Mouse (Mus musculus) cerebellum, postnatal 10 days (tissue): ENCODE data around the gene Zbtb34.

ENCODE experiments used
- DNase-seq, 2 experiments: peaks; one replicate each; pipeline ENCODE4 v3.0.0; 2021; ENCODE audit warnings: mixed read lengths in 2 of 2

Gene Zbtb34

DNA sequence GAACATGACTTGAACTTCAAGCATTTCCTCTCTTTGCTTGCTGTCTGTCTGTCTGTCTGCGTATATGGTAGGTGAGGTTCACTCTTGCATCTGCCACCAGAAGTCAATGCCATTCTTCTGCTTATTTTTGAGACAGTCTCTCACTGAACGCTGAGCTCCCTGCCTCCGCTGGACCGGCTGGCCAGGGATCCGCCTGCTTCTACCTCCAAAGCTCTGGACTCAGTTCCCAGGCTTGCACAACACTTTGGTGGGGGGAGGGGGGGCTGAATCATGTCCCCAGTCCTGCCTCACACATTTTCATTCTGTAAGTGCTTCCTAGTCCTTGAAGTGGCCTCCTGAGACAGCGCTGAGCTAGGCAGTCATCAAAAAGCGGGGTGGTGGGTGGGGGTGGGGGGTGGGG lies 32.0 kb downstream of the Zbtb34 start:
- DNase-seq, result no peak

DNA sequence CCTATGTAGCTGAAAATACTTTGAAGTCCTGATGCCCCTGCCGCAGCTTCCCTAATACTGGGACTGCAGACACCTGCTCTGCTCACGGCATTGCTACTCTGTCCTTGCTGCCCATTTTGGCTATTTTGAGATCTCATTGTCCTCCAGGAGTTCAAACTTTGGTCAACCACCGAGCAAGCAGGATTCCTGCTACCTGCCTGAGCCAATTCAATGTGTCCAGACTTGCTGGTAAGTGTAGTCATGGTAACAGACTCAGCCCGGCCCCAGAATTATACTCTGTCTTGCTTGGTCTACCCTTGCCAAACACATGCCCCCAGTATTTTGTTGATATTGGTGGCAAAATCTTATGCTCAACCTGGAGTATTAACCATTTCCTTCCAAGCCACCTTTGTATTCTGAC lies 34.1 kb downstream of the Zbtb34 start:
- DNase-seq, result no peak

DNA sequence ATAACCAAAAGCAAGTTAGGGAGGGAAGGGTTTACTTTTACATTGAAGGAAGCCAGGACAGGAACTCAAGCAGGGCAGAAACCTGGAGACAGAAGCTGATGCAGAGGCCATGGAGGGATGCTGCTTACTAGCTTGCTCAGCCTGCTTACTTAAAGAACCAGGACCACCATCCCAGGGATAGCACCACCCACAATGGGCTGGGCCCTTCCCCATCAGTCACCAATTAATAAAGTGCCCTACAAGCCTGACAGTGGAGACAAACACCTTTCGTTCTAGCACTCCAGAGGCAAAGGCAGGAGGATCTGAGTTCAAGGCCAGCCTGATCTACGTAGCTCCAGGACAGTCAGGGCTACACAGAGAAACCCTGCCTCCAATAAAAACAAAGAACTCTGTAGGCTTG lies 36.1 kb downstream of the Zbtb34 start:
- no peak for DNase-seq

- DNase-seq, result peak; percentile 87 to 88
Measured at GRCm38 (mm10) chr2:33393951-33394635, 37.0 kb downstream of the Zbtb34 start.

GRCm38 (mm10) chr2:33393021-33393420 lies 38.1 kb downstream of the Zbtb34 start:
- DNase-seq, result no peak

DNA sequence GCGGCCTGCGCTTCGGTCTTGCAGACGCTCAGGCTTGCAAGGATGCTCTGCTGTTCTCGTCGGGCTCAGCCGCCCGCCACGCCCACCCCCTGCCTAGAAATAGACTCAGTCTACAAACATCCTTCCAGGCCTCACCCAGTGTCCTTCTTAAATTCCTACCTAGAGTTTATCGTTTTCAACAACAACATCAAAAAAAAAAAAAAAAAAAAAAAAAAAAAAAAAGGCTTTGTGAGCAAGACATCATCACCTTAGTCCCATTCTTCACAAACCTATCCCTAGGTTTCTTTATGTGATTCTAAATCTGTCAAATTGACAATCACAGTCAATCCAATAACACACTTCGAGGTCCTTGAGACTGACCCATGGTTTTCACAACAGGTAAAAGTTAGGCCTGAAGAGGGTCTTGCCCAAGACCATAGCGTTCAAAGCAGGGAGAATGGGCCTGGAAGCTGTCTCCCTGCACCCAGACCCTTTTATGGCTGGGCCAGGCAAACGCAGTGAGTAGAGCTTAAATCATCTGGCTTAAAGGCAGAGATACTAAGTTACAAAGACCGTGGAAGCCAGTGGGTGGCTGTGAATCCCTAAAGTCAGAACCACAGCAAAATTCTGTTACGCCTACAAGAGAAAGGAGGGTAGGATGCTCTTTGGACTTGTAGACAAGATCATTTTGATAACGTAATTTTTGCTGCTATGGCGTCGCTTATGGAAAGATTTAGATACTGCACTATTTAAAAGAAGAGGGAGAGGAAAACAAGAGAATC lies 59.3 kb downstream of the Zbtb34 start:
- no peak for DNase-seq

GRCm38 (mm10) chr2:33370777-33371647 lies 60.1 kb downstream of the Zbtb34 start, which contains the start of gene Ralgps1:
Gene Ralgps1 (minus strand): TSS chr2:33371486.
- DNase-seq, result peak; percentile 99

DNA sequence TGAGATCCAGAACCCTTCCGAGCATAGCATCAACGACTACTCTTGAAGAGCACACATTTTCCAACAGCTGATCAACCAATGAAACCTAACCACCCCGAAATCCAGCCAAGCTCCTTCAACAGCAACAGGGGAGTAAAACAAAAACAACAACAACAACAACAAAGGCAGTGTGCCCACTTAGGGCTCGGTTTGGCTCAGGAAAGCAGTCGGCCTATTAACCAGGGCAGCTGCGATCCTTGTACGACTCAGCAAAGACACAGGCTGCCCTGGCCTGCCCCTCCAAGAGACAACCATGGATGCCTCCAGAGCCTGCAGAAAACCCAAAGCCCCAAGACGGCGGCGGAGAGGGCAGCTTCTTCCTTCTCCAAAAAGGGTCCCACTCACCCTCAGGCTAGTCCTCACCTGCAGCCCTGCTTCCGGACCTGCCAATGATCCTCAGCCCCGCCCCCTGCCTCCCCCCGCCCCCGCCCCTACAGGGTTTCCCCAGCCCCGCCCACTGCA lies 60.8 kb downstream of the Zbtb34 start:
- no peak for DNase-seq

- no peak for DNase-seq
Measured at GRCm38 (mm10) chr2:33369453-33369852, 61.7 kb downstream of the Zbtb34 start.

GRCm38 (mm10) chr2:33368486-33368885 lies 62.6 kb downstream of the Zbtb34 start:
- no peak for DNase-seq

DNA sequence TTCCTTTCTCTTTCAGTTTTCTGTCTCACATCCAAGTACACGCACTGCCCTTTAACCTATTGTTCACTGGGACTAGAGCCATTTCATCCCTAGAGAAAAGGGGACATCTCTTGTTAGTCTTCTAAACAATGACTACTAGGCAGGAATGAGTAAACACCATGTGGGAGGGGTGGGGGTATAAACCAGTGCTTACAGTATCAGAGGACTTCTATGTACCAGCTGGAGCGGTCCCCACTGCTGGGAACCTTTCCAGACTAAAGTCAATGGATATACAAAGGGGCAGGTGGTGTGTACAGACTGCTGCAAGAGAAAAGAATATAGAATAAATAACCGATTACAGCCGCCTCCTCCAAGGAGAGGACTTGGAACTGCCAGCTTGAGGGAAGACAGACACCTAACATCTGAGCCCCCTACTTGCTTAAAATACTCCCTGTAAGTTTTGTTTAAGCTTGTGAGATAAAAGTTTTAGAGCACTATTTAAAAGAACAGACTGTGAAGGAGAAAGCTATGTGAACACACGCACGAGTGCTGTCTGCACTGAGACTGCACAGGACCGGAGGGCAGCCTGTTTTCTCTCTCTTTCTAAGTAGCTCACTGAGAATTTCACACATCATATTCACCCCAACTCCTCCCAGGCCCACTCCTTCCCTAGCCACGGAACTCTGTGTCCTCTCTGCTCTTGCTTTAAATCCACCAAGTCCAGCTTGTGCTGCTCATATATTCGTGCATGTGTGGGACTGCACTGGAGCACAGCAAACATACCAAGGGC lies 65.2 kb downstream of the Zbtb34 start:
- DNase-seq, result peak in 1 of 2 experiments; percentile 57

GRCm38 (mm10) chr2:33364656-33365055 lies 66.5 kb downstream of the Zbtb34 start:
- DNase-seq, result no peak

- DNase-seq, result no peak
Measured at GRCm38 (mm10) chr2:33363890-33364289, 67.2 kb downstream of the Zbtb34 start.

GRCm38 (mm10) chr2:33361139-33361716 lies 69.9 kb downstream of the Zbtb34 start:
- DNase-seq, result no peak

DNA sequence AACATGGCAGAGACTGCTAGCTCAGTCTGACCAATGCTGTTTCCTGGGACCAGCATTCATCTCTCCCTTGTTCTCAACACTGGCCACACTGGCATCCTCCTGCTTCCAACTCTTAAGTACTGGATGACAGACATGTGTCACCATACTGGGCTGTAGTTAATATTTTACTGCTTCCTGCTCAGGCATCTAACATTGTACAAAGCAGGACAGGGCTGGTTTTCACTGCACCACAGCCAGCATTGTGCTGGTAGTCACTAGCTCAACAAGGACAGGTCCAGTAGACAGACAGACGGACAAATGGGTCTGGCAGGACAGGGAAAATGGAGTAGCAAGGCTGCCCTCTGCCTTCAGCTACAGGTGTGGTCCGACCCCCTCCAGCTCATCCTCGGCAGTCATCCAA lies 70.6 kb downstream of the Zbtb34 start:
- no peak for DNase-seq

- DNase-seq, result no peak
Measured at GRCm38 (mm10) chr2:33359184-33359583, 71.9 kb downstream of the Zbtb34 start.

GRCm38 (mm10) chr2:33357250-33357838 lies 73.8 kb downstream of the Zbtb34 start:
- DNase-seq, result no peak
